Mouse (Mus musculus): ENCODE results near the gene Tnpo1. TPM values are rescaled to one million over a fixed set of nuclear protein-coding genes. Genes with fewer than 3 reads are reported as not detected.

The Tnpo1 gene
- polyA plus RNA-seq, 1 experiment from 2014 or later: 20.3 TPM

DNA sequence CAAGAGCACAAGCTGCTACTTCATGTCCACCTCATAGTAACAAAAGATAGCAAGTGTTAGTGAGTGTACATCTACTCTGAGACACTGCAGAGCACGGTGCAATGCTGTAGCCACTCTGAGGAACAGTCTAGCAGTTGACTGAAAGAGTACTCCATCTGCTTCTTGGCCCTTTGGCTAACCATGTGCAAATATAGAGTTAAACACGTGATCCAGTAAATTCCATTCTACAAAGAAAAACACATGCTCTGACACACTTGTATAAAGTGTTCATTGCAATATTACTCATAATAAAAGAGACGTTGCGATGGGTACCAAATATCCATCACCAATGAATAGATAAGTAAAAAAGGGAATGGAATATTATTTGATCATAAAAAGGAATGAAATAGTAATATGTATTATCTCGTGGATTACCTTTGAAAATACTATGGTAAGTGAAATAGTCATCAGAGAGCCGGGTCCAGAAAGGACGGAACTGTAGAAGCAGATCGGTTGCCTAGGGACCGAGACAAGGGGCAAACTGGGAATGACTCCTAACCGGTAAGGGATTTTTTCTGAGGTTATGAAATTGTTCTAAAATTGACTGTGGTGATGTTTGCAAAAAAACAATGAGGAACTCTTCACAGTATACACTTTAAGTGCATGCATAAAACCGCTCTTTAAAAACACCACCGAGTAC lies 112.4 kb downstream of the Tnpo1 start:
- Histone ChIP-seq H3K9ac (replicated peaks; ENCODE audit: low read depth) (peak overlapping the region; percentile 96; the same call in 1 of the 2 replicates), H3K9me3 (ENCODE audit: low read length) (no peaks in the 10 kb centered on the region), H3K4me1 (ENCODE audit: insufficient read depth, low read depth, low read length) (peaks cover 4% of the 10 kb centered on the region; the same call in 1 of the 2 replicates), H3K36me3 (ENCODE audit: insufficient read depth, low read length) (no peaks in the 10 kb centered on the region), H3K27me3 (replicated peaks; ENCODE audit: insufficient read depth, low read length) (no peaks in the 10 kb centered on the region), H3K27ac (ENCODE audit: low read length) (peak overlapping the region; percentile 100), H3K4me2 (replicated peaks; ENCODE audit: low read depth, low read length) (peak overlapping the region; percentile 65), H3K4me3 (ENCODE audit: low read depth, low read length) (peak overlapping the region; percentile 93)
- ATAC-seq: no peak
- WGBS: 11% methylated on average over 12 of the region's 12 CpGs
- peak; percentile 80 for DNase-seq (ENCODE audit: low spot score)
- TF ChIP-seq CTCF (IDR thresholded peaks at IDR 0.05) (no peak), EP300 (IDR thresholded peaks at IDR 0.05) (no peak)

DNA sequence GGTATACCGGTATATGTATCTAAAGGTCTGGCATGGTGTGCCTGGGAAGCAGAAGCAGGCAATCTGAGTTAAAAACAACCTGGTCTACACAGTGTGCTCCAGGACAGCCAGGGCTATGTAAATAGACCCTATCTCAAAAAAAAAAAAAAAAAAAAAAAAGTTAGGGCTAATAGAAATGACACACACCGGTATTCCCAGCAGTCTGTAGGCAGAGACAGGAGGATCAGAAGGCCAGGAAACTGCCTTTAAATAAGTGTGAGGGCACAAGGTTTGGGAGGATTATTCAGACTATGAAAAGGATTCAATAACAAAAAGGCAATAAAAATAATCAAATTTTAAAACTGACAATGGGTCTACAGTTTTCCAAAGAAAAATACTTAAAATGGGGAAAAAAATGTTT lies 113.0 kb downstream of the Tnpo1 start:
- H3K27me3 ChIP-seq (replicated peaks; ENCODE audit: insufficient read depth, low read length): no peaks in the 10 kb centered on the region
- peaks cover 3% of the 10 kb centered on the region; the same call in 1 of the 2 replicates for H3K4me1 ChIP-seq (ENCODE audit: insufficient read depth, low read depth, low read length)
- TF ChIP-seq EP300 (IDR thresholded peaks at IDR 0.05) (no peak), CTCF (IDR thresholded peaks at IDR 0.05) (no peak)
- H3K27ac ChIP-seq (ENCODE audit: low read length): no peak overlapping the region
- H3K36me3 ChIP-seq (ENCODE audit: insufficient read depth, low read length): no peaks in the 10 kb centered on the region
- H3K4me2 ChIP-seq (replicated peaks; ENCODE audit: low read depth, low read length): peak overlapping the region; percentile 65
- no peak for DNase-seq (ENCODE audit: low spot score)
- H3K9ac ChIP-seq (replicated peaks; ENCODE audit: low read depth): no peak overlapping the region
- H3K4me3 ChIP-seq (ENCODE audit: low read depth, low read length): peak overlapping the region; percentile 93; the same call in 1 of the 2 replicates
- WGBS: 60% methylated on average over 2 of the region's 2 CpGs
- H3K9me3 ChIP-seq (ENCODE audit: low read length): no peaks in the 10 kb centered on the region
- ATAC-seq: no peak

DNA sequence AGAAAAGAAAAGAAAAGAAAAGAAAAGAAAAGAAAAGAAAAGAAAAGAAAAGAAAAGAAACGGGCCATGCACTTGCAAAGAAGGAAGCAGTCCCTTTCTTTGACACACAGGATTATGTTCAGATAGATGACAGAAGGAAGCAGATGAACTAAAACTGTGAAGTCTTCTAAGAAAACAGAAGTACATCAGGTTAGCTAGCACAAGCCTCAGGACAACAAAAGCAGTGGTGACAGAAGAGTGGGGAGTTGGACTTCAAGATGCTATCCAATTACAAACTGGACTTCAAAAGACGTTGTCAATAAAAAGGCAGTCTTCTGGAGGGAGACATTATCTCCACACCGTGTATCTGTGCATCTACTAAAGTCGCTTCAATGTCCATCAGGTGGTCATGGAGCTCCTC lies 113.9 kb downstream of the Tnpo1 start:
- no peak overlapping the region for H3K9ac ChIP-seq (replicated peaks; ENCODE audit: low read depth)
- no peaks in the 10 kb centered on the region for H3K36me3 ChIP-seq (ENCODE audit: insufficient read depth, low read length)
- H3K4me2 ChIP-seq (replicated peaks; ENCODE audit: low read depth, low read length): 0 out of 2 replicates have a peak overlapping the region, but pooled peaks have one; percentile 14
- DNase-seq (ENCODE audit: low spot score) (no peak), ATAC-seq (no peak)
- peaks cover 3% of the 10 kb centered on the region; the same call in 1 of the 2 replicates for H3K4me1 ChIP-seq (ENCODE audit: insufficient read depth, low read depth, low read length)
- H3K27me3 ChIP-seq (replicated peaks; ENCODE audit: insufficient read depth, low read length): no peaks in the 10 kb centered on the region
- no peak overlapping the region for H3K27ac ChIP-seq (ENCODE audit: low read length)
- TF ChIP-seq EP300 (IDR thresholded peaks at IDR 0.05) (no peak), CTCF (IDR thresholded peaks at IDR 0.05) (no peak)
- H3K9me3 ChIP-seq (ENCODE audit: low read length): no peaks in the 10 kb centered on the region
- H3K4me3 ChIP-seq (ENCODE audit: low read depth, low read length): no peak overlapping the region
- WGBS: 55% methylated on average over 4 of the region's 4 CpGs

DNA sequence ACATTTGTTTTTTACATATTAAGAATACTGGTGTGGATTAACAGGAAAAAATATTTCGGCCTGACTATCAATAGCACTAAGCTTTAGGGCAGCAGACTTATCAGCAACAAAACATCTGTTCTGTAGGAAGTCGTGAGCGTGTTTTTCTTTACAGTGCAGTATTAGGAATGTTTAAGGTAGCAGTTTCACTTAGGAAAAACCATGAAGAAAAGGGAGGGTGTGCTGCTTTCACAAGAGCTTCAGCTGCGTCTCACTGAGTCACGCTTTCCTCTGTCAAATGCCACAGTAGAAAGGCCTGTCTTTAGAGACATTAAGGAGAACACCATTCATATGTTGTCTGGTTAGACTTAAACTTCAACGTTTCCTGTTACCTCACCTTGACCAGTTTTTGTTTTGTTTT lies 116.0 kb downstream of the Tnpo1 start:
- Histone ChIP-seq H3K27ac (ENCODE audit: low read length) (peak overlapping the region; percentile 39; the same call in 1 of the 2 replicates), H3K4me2 (replicated peaks; ENCODE audit: low read depth, low read length) (no peak overlapping the region), H3K36me3 (ENCODE audit: insufficient read depth, low read length) (no peaks in the 10 kb centered on the region), H3K27me3 (replicated peaks; ENCODE audit: insufficient read depth, low read length) (no peaks in the 10 kb centered on the region), H3K9me3 (ENCODE audit: low read length) (no peaks in the 10 kb centered on the region), H3K9ac (replicated peaks; ENCODE audit: low read depth) (no peak overlapping the region), H3K4me3 (ENCODE audit: low read depth, low read length) (no peak overlapping the region), H3K4me1 (ENCODE audit: insufficient read depth, low read depth, low read length) (no peaks in the 10 kb centered on the region; the same call in 1 of the 2 replicates)
- TF ChIP-seq EP300 (IDR thresholded peaks at IDR 0.05): no peak
- no peak for TF ChIP-seq CTCF (IDR thresholded peaks at IDR 0.05)
- ATAC-seq: no peak
- 25% methylated on average over 6 of the region's 6 CpGs for WGBS
- DNase-seq (ENCODE audit: low spot score): peak; percentile 74

DNA sequence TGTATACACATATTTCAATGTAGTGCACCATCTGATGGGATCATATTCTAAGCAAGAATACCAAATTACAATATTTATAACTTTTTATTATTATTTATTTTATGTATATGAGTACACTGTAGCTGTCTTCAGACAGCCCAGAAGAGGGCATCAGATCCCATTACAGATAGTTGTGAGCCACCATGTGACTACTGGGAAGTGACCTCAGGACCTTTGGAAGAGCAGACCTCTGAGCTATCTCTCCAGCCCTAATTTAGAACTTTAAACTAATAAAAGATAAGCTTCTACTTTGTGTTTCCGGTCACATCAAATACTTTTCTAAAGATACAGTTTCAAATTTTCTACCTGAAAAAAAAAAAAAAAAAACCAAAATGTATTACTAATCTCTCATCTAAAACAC lies 117.1 kb downstream of the Tnpo1 start:
- 85% methylated on average over 1 of the region's 1 CpGs for WGBS
- no peaks in the 10 kb centered on the region for H3K36me3 ChIP-seq (ENCODE audit: insufficient read depth, low read length)
- no peak for ATAC-seq
- H3K4me1 ChIP-seq (ENCODE audit: insufficient read depth, low read depth, low read length): no peaks in the 10 kb centered on the region; the same call in 1 of the 2 replicates
- TF ChIP-seq CTCF (IDR thresholded peaks at IDR 0.05) (0 out of 2 replicates have a peak, but pooled peaks have one; percentile 18), EP300 (IDR thresholded peaks at IDR 0.05) (no peak)
- H3K9me3 ChIP-seq (ENCODE audit: low read length): no peaks in the 10 kb centered on the region
- H3K4me3 ChIP-seq (ENCODE audit: low read depth, low read length): no peak overlapping the region
- H3K9ac ChIP-seq (replicated peaks; ENCODE audit: low read depth): no peak overlapping the region
- no peak overlapping the region for H3K27ac ChIP-seq (ENCODE audit: low read length)
- DNase-seq (ENCODE audit: low spot score): no peak
- no peak overlapping the region for H3K4me2 ChIP-seq (replicated peaks; ENCODE audit: low read depth, low read length)
- H3K27me3 ChIP-seq (replicated peaks; ENCODE audit: insufficient read depth, low read length): no peaks in the 10 kb centered on the region

DNA sequence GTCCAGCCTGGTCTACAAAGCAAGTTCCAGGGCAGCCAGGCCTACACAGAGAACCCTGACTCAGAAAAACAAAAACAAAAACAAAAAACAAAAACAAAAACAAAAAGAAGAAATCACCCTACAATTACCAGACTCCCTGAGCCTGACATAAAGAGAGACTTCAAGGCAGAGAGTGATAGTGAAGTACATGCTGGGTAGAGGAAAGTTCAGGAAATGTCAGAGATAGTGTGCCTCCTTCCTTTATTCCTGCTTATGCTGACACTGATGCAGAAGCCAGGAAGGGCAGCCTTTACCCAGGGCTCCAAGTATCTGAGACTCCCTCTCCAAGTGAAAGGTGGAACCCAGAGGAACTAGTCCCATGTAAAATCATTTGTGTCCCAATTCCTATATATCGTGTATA lies 121.7 kb downstream of the Tnpo1 start:
- H3K9me3 ChIP-seq (ENCODE audit: low read length): peaks cover 7% of the 10 kb centered on the region; the same call in 1 of the 2 replicates
- ATAC-seq: no peak
- H3K27me3 ChIP-seq (replicated peaks; ENCODE audit: insufficient read depth, low read length): no peaks in the 10 kb centered on the region
- WGBS: 85% methylated on average over 1 of the region's 1 CpGs
- no peak overlapping the region for H3K27ac ChIP-seq (ENCODE audit: low read length)
- H3K36me3 ChIP-seq (ENCODE audit: insufficient read depth, low read length): 0 out of 2 replicates have a peak, but pooled peaks cover 12% of the 10 kb centered on the region
- no peak for DNase-seq (ENCODE audit: low spot score)
- no peaks in the 10 kb centered on the region for H3K4me1 ChIP-seq (ENCODE audit: insufficient read depth, low read depth, low read length)
- no peak overlapping the region for H3K9ac ChIP-seq (replicated peaks; ENCODE audit: low read depth)
- no peak for TF ChIP-seq EP300 (IDR thresholded peaks at IDR 0.05)
- no peak for TF ChIP-seq CTCF (IDR thresholded peaks at IDR 0.05)
- no peak overlapping the region for H3K4me2 ChIP-seq (replicated peaks; ENCODE audit: low read depth, low read length)
- H3K4me3 ChIP-seq (ENCODE audit: low read depth, low read length): no peak overlapping the region

Measured in lung, postnatal 0 days (tissue).